Mouse (Mus musculus) NIH3T3 (cell line): ENCODE results near the gene Macrod1.

Experiments
- DNase-seq: peaks from one replicate; pipeline ENCODE4 v3.0.0-alpha.2; 2012; ENCODE audit warnings: low read depth

The Macrod1 gene

DNA sequence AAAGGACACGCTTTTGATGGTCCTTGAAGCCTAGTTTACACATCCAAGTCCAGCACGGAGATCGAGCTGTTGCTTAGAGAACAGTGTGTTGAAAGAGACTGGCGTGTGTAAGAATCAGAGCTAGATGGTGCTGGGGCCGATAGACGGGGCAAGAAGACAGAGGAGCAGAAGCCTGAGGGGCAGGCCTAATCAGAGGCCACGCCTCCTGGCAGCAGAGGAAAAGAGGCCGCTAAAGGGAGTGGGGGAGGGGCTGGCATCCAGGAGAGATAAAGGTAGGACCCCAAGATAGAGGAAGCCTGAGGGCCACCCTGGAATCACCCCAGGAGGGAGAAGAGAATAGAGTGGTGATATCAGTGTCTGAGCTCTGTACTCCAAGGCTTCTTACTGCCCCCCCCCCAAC is 114.8 kb downstream of the Macrod1 start:
- DNase-seq = no peak

DNA sequence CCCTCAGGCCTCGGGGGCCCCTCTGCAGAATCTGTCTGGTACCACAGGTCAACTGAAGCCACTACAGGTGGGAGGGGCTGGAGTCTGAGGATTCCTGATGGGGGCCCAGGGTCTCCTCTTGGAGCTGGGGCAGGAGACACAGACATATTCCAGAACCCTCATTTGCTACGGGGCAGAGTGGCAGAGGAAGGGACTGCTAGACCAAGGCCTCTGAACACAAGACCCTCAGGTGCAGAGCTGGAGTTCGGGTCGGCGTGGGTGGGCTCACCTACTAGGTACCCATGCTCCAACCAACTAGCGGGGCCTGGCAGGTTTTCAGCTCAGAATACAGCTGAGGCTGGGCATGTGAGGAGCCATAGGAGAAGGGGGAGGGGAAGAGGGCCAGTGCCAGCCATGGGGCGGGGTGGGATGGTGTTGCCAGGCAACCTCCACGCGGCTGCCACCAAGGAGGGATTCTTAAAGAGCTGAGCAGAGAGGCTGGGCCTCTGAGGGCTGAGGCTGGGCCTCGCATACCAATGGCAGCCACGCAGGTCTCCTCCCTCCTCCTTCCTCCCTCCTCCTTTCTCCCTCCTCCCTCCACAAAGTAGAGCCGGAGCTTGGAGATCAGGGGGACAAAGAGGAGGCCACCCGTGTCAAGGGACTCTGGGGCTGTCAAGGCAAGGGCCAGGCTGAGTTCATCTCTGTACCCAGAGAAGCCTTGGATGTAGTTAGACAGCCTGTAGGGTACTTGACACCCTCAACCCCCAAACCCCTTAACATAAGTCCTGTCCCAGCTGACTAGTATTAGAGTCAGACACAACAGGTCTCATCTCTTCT is 115.6 kb downstream of the Macrod1 start:
- peak; percentile 52 for DNase-seq

DNA sequence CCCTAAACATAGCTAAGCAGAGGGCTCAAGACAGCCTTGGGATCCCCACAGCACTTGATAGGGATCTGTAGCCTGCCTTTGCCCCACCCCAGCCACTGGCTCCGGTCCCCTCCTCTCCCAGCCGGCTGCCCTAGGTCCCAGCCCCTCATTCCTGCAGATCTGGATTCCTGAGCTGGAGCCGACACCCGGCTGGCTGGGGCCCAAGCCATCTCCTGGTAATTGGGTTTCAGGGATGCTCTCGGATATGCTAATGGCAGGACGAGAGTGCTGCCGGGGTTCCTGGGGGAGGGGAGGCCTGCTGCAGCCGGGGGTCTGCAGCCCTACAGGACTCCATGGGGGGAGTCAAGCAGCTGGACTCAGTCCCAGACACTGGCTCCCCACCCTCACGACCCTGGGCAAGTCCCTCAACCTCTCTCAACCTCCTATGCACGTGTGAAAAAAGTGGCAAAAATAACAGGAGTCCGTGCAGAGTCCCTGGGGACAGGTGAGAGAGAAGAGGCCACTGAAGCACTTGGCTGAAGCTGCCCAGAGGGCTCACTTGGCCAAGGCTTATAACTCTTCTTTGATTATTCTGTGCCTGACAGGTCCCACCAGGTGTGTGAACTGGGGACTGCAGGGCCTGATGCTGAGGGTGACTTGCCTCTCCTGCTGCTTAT is 119.6 kb downstream of the Macrod1 start:
- no peak for DNase-seq

DNA sequence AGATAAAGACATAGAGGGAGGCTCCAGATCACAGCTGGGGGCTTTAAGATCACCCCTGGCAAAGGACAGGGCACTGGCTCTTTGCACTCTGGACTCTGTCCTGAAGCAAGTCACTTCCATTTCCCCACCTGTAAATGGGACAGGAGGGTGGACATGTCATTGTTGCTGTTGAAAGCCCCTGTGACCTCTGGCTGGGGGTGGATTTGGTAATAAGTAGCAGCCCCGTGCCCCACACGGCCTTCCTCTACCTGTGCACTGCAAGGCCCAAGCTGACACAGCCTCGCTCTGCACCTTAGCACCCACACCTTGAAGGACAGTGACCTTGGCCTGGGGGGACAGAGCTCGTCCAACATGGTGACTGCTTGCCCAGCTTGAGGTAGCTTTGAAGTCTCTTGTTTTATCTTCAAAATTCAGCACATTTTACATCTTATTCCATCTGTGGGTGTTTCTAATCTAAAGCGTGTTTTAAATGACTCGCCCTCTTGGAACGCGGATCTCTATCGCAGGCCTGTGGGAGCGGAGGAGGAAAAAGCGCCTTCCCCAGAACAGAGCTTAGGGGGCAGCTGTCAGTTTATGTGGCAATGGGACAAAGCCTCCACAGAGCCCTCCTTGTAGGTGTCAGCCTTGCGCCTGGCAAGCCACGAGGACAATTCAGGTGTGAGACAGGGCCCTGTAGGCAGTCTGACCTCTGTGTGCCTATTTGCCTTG is 121.3 kb downstream of the Macrod1 start:
- peak; percentile 62 for DNase-seq

DNA sequence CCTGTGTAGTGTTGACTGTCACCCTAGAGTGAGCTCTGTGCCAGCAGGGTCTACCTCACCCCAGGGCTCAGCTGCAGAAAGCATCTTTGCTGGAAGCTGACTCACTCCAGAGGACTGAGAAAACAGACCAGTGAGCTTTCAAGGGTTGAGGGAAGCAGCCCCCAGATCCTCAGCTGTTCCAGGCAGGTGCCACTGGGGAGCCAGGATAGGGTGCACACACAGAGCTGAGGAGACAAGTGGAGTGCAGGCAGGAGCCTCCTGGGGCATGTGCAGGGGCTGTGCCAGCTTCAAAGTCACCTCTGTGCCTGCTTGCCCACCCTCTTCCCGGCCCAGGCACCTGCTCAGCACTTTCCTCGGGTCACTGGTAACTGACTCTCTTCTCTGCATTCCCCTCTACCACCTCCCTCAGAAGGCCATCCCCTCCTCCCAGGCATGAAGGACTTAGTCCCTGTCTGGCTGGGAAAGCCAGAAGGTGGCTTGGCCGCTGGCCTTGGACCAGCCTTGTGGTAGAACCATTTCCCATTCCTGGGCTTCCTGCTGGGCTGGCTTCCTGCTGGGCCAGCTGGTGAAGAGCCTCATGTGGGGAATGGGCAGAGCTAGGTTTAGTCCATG is 122.3 kb downstream of the Macrod1 start:
- DNase-seq = peak; percentile 23

DNA sequence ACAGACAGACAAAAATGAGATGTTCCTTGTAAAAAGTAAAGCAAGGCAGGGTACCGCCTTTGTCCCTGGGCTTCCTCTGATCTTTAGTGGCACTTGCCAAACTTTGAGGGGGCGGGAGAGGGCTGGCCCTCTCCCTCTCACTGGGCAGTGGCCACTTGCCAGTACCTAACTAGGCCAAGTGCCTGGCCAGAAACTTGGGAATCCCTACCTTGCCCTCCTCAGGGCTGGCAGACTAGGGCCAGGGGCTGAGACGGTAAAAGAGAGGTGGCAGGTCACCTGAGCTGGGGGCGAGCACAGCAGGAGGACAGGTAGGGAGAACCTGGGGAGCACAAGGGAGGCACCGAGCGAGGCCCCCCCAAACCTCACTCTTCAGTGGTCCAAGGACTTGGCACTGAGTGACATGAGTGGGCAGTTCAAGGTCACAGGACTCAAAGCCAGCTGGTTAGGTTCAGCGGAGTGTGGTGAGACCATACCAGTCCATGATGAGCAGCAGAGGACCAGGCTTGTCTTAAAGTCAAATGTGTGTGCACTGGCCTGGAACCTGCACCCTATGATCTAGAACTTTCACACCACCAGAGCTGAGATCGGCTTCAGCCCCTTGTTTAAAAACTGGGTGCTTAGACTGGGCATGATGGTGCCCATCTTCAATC is 124.3 kb downstream of the Macrod1 start:
- DNase-seq = no peak

DNA sequence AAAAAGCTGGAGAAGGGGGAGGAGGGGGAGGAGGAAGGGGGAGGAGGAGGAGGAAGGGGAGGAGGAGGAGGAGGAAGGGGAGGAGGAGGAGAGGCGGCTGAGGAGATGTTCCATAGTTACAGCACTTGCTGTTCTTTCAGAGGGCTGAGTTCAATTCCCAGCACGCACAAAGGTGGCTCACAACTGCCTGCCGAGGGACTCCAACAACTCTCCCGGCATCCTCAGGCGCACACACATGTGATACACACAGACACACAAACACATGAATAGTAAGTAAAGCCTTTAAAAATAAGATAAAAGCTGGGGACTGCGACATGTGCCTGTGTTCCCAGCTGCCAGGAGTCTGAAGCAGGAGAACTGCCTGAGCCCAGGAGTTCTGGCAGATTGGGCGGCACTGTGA is 124.9 kb downstream of the Macrod1 start:
- no peak for DNase-seq

DNA sequence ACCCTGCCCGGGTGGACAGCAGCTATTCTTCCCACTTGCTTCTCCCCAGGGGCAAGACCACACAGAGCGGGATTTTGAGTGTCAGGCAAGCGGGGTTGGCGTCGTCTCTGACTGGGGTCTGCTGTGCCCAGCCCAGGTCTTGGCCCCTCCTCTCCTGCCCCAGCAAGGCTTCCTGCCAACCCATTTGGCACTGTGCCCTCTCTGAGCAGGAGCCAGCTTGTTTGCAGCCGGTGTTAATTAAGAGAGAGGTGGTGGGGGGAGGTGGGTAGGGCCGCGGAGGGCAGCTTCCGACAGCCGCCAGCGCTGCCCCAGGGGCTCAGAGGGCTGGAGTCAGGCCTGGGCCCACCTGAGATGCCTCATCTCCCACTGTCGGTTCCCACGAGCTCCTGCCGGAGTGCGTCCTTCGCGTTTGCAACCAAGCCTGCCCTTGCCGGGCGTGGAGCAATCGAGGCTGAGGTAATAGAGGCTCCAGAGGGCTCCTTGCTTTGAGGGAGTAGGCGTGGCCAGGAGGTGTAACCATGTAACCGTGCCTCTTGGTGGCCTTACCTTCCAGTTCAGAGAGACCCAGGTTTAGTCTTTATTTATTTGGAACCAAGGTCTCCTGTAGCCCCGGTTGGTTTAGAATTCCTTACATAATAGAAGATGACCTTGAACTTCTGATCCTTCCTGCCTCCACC is 125.8 kb downstream of the Macrod1 start:
- DNase-seq = peak; percentile 45

DNA sequence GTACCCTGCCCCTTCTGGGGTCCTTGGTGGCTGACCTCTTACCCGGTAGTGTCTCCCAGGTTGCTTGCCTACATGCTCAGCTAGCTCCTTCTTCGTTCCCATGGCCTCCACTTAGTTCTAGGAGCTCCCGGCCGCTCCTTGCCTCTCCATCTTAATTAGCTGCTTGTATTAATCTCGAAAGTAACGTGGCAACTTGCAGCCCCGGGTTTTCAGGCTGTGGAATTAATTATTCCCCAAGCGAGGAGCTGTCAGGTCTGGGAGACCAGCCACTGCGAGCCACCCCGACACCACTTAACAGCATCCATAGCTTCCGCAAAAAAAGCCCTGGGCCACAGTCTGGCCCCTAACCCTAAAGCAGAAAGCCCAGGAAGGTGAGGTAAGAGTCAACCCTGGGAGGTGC is 126.8 kb downstream of the Macrod1 start:
- DNase-seq = no peak

DNA sequence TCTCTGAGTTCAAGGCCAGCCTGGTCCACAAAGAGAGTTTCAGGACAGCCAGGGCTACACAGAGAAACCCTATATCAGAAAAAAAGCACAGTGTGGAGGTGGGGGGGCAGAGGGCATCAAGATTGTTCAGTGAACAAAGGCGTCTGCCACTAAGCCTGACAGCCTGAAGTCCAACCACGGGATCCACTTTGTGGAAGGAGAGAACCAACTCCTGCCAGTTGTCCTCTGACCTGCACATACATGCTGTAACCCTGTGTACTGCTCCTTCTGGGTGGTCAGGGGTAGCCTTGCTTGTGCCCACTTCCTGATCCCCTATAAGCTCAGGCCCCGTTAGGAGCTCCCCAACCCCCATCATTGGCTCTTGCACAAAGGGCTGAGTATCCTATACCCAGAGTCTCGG is 128.4 kb downstream of the Macrod1 start:
- no peak for DNase-seq

DNA sequence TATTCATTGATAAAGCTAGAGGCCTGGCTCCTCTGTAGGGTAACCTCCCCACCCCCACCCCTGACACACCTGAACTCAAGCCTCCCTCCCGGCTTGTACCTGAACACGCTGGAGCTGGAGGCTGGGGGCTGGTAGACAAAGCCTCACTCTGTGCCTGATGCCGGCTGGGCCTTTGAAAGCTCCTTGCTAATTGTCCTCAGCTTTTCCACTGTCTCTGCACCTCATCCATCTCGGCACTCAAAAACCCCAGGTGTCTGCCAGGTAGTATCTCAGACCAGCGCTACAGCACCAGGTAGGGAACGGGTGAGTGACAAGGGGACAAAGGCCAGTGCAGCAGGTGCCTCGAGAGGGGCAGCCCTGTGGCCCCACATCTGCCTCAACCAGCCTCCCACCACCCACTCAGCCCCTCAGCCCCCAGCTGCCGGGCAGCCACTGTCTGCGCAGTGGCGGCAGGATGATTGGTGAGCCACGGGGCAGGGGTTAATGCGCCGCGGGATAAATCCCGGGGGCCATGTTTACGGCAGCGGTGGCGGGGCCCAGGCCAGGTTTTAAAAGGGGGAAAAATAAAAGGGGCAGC is 129.2 kb downstream of the Macrod1 start:
- DNase-seq = no peak

DNA sequence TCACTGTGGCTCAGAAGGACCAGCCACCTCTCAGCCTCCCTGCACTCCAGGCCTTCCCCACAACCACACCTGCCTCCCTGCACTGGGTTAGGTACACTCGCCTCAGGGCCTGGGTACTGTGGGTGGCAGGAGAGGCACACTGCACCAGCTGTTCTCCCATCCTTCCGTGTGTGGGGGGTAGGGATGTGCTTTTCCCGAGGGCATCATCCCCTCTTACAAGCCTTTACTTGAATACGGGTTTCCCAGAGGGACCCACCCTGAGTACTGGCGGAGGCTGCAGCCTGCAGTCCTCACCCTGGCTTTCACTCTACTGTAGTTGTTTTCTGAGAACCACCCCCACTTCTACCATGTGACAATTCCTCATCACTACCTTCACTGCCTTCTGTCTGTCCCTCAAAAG is 130.5 kb downstream of the Macrod1 start:
- DNase-seq = no peak

DNA sequence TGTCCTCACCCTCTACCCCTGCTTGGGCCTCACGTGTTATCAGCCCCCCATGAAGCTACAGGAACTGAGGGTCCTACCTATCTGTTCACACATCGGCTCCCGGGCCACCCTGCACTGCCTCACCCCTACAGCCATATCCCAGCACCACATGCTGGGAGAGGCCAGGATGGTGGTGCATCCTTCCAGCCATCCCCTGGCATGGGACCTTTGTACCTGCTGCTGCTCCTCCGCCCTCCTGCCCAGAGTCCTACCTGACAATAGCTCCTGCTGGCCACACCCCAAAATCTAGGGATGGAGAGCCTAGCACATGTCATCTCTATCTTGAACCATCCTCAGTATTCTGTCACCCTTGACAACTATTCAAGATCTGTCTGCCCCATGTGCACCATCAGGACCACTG is 132.4 kb downstream of the Macrod1 start:
- no peak for DNase-seq

DNA sequence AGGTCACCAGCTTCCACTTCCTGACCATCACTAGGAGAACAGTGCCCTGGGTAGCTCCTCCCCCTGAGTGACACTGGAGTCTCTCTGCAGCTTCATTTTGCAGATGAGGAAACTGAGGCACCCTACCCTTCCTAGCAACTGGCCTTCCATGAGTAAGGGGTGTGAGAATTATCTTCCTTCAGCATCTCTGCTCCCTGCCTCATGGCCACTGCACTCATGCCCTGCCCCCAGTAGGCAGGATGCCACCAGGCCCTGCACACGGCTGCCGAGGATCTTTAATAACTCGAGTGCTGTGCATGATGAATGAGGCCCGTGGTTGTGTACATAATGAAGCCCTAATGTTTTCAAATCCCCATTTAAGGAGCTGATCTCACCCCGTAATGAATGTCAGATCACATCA is 134.4 kb downstream of the Macrod1 start:
- DNase-seq = no peak

DNA sequence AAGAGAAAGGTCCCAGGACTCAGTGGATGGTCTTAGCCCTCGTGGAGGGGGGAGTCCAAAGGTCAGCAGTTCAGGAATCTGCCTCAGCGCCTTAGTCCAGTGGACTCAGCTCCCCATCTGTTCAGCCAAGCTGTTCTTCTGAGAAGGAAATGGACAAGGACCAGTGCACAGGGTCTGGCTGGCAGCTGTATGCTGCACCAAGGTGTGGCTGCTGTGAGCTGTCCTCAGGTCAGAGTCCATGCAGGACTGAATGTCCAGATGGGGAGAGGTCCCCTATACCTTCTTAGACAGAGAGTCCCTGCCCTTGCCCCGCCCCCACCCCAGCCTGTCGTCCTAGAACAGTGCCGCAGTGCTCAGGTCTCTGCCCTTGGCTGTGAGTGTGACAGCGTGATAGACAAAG is 135.0 kb downstream of the Macrod1 start:
- no peak for DNase-seq

DNA sequence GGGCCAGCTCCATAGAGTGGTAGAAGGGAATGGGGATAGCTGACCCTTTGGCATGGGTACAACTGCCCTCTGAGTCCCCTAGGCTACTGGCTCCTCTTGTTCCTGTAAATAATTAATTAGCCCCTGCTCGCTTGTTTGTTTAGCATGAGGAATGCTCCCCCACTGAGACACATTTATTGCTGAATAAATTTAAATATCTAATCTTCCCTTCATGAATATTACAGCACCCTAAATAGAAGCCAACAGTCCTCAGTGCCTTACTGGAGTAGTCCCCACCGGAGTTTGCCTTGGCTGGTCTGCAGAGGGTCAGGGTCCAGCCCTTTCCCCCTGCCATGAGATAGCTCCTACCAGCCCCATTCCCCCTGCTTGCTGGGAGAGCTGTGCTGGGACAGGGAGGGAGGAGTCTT is 136.0 kb downstream of the Macrod1 start:
- no peak for DNase-seq

DNA sequence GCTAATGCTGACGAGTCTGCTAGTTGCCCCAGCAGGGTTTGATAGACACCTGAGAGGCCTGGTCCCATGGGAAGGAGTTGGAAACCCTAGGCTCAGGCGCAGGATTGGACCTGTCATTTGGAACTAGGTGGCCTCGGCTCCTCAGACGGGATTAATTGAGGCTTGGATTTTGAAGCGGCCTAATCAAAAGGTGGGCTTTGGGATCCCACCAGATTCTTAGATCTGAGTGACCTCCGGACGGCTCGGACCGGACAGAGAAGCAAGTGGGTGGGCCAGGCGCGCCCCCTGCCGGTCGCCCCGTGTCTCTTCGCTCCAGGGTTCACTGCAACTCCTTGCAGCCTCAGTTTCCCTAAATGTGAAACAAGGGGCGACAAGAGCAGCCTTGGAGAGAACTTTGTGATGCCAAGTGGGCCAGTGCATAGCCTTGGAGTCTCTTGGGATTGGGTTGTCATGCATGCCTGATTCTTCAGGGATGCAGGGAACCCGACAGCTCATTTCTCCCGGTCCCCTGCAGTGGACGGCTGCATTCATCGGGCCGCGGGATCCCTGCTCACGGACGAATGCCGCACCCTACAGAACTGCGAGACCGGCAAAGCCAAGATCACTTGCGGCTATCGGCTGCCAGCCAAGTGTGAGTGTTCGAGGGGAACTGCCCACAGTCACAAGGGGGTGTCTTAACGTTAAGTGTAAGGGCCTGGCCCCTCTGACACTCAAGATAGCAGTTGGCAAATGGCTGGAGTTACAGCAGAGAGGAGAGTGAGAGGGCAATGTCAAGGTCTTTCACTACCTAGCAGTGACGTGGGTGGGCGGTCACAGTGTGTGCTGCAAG is 139.5 kb downstream of the Macrod1 start:
- peak; percentile 73 for DNase-seq

DNA sequence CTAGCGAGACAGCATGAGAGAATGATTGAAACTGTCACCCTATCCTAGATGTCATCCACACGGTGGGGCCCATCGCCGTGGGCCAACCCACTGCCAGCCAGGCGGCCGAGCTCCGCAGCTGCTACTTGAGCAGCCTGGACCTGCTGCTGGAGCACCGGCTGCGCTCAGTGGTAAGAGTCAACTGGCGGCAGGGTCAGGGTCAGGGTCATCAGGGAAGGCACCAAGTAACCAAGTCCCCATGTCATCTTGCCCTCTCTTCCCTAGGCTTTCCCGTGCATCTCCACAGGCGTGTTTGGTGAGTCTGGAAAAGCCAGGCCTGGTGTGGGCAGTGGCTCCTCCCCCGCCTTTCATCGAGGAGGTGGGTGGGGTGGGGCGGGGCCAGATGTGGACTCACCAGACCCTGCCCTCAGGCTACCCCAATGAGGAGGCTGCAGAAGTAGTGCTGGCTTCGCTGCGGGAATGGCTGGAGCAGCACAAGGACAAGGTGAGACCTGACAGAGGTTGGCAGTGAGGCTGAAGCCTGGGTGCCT is 140.2 kb downstream of the Macrod1 start:
- DNase-seq = peak; percentile 54

DNA sequence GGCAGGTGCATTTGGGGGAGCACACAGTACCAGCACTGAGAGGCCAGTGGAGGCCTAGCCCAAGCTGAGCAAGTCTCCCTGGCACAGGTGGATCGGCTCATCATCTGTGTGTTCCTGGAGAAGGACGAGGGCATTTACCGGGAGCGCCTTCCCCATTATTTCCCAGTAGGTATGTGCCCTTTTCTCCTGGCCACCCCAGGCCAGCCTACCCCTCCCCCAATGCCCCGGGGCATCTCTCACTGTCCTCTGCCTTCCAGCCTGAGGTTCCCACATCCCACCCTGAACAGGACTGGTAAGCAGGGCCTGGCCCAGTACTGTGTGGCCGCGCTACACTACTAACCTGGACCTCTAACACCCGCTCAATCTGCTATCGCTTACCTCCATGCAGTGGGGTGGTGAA is 140.8 kb downstream of the Macrod1 start:
- no peak for DNase-seq

DNA sequence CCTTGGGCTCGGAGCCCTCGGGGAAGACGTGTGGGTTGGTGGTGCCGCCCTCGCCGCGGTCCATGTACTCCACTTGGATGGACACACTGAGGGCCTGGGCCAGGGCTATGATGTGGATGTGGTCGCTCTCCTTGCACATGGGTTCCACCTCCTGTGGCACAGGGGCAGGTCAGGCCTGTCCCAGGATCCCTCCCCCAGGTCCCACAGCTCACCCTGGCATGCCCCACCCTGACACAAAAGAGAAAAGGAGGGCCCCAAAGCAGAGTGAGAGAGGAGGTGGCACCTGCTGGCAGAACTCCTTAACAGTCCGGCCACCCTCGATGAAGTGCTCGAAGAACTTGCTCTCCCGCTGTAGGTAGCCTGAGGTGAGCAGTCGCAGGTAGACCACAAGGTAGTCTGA is 142.5 kb downstream of the Macrod1 start:
- no peak for DNase-seq
